Mouse (Mus musculus) kidney, adult 10 weeks (tissue): ENCODE results near the gene Olfr823. TPM values are rescaled to one million over a fixed set of nuclear protein-coding genes. Genes with fewer than 3 reads are reported as not detected.

Experiments used
- polyA plus RNA-seq: library from polyadenylated mRNA; stranded (reverse); fragments of 350-450 nt; fragmentation: Illumina TruSeq; extraction: RNeasy Lipid Tissue Mini Kit (QIAGEN cat#74804); gene quantifications from one replicate; pipeline ENCODE4 v1.2.3, GENCODE M21; 2014; ENCODE audit warnings: low read depth, low replicate concordance

Olfr823 gene
- not detected for polyA plus RNA-seq

GRCm38 (mm10) chr10:130115283-130115682 is at the start of gene Olfr823:
Gene Olfr823 (minus strand): TSS chr10:130115383.

GRCm38 (mm10) chr10:130129900-130130299 is 14.7 kb upstream of the Olfr823 start, which contains the start of gene Olfr824:
Gene Olfr824 (minus strand): TSS chr10:130130000.

GRCm38 (mm10) chr10:130070910-130071309 is 44.3 kb downstream of the Olfr823 start, which contains the start of gene Olfr822:
Gene Olfr822 (plus strand): TSS chr10:130071210.

Other genes starting within 250 kb of the Olfr823 start
- not detected for gene Olfr814, start 235.5 kb downstream of the Olfr823 start, polyA plus RNA-seq
- not detected for gene Olfr815, start 209.5 kb downstream of the Olfr823 start, polyA plus RNA-seq
- not detected for gene Olfr816, start 199.8 kb downstream of the Olfr823 start, polyA plus RNA-seq
- not detected for gene Olfr818, start 166.3 kb downstream of the Olfr823 start, polyA plus RNA-seq
- not detected for gene Olfr819, start 148.1 kb downstream of the Olfr823 start, polyA plus RNA-seq
- gene Olfr247, start 139.2 kb downstream of the Olfr823 start, polyA plus RNA-seq, result not detected
- gene Gm10310, start 130.3 kb downstream of the Olfr823 start, polyA plus RNA-seq, result not detected
- not detected for gene Olfr820, start 102.8 kb downstream of the Olfr823 start, polyA plus RNA-seq
- gene Olfr821, start 85.0 kb downstream of the Olfr823 start, polyA plus RNA-seq, result not detected
- gene Olfr822, start 44.2 kb downstream of the Olfr823 start, polyA plus RNA-seq, result not detected
- not detected for gene Olfr824, start 14.6 kb upstream of the Olfr823 start, polyA plus RNA-seq
- gene Olfr825, start 51.4 kb upstream of the Olfr823 start, polyA plus RNA-seq, result not detected
- gene Olfr826, start 68.8 kb upstream of the Olfr823 start, polyA plus RNA-seq, result not detected
- not detected for gene Olfr827, start 99.0 kb upstream of the Olfr823 start, polyA plus RNA-seq
- gene Neurod4, start 164.9 kb upstream of the Olfr823 start, polyA plus RNA-seq, result not detected
- gene Tespa1, start 207.5 kb upstream of the Olfr823 start, polyA plus RNA-seq, result not detected